Mouse (Mus musculus) bone marrow, adult 2 months (tissue): ENCODE measurements around the gene Gcsh. TPM values are rescaled to one million over a fixed set of nuclear protein-coding genes. Genes with fewer than 3 reads are reported as not detected.

Experiments used
- H3K27ac ChIP-seq: fragments of 200-500 bp; 2 replicates; pipeline ENCODE4 v1.5.1; 2012; ENCODE audit warnings: low read depth, mild to moderate bottlenecking, control low read depth, inconsistent platforms, low read length; ENCODE audit not compliant: control insufficient read depth, poor library complexity, insufficient read depth
- H3K4me1 ChIP-seq: fragments of 200-500 bp; 2 replicates; pipeline ENCODE4 v1.6.1; 2011; ENCODE audit warnings: low read length; ENCODE audit not compliant: control insufficient read depth, insufficient read depth
- H3K4me3 ChIP-seq: fragments of 200-500 bp; replicated peaks from 2 replicates; pipeline ENCODE3; 2011; ENCODE audit warnings: mild to moderate bottlenecking, low read depth, low read length, control low read depth; ENCODE audit not compliant: control insufficient read depth
- CTCF ChIP-seq: fragments of 200-500 bp; IDR thresholded peaks from 2 replicates; pipeline ENCODE4 v1.5.1; 2011; ENCODE audit warnings: low read length, control low read depth; ENCODE audit not compliant: control insufficient read depth, insufficient read depth
- POLR2A ChIP-seq: fragments of 200-500 bp; IDR thresholded peaks from 2 replicates; pipeline ENCODE4 v1.6.1; 2011; ENCODE audit warnings: low read depth, mild to moderate bottlenecking, control low read depth, low read length, borderline replicate concordance; ENCODE audit not compliant: control insufficient read depth
- WGBS: fragments of 180-500 bp; shearing (Covaris S2); methylation state at CpG from one replicate; pipeline ENCODE4 v1.1.7; 2018; 5-methylcytosine and 5-hydroxymethylcytosine counted together
- polyA plus RNA-seq: library from polyadenylated mRNA; stranded (reverse); fragments of >200 nt; gene quantifications from 2 replicates; pipeline ENCODE4 v1.2.4, GENCODE M21; 2011; ENCODE audit warnings: low replicate concordance; ENCODE audit not compliant: missing spikeins, insufficient read depth, insufficient read length

Gene Gcsh
- polyA plus RNA-seq, 1 experiment: 29.3 TPM

DNA sequence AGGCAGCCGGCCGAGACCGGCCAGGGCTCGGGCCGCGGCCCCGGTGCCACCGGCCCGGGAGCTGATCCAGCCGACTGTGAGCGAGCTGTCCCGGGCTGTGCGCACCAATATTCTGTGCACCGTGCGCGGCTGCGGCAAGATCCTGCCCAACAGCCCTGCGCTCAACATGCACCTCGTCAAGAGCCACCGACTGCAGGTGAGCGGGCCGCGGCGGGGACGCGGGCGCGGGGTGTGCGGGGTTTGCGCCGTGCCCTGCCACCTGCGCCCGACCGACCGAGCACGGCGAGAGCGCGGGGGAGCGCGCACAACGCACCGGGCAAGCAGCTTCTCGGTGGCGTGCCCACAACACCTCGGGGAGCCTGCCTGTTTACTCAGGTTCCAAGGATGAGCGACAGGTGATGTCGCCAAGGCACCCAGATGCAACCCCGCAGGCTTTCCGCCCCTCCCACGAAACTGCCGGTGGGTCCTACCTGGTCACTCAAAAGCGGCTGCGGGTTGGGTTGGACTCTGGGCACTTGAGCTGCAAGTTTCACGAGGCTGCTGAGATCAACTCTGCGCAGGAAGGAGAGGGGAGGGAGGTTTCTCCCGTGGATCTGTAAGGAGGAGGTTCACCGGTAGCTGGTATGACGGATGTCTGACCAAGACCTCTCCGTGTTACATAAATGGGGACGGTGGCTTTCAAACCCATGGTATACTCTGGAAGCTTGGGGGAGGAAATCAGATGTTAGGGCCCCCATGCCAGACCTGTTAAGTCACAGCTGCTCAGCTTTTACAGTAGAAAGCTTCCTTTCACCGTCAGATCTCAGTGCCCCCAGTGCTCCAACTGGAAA, 49.6 kb downstream of the Gcsh start:
- Histone ChIP-seq H3K27ac (peak overlapping the region; percentile 26), H3K4me1 (peaks cover 1% of the 10 kb centered on the region; the same call in 1 of the 2 replicates), H3K4me3 (peak overlapping the region; percentile 96)
- WGBS: under 1% methylated on average over 62 of the region's 62 CpGs
- TF ChIP-seq POLR2A (no peak), CTCF (no peak)

GRCm38 (mm10) chr8:116943161-116943554, 50.2 kb downstream of the Gcsh start, which contains the start of gene Atmin:
Gene Atmin, plus strand, starts transcription at chr8:116943393.
- H3K4me3 ChIP-seq: peak within 1 kb of the TSS; percentile 96
- under 1% methylated on average over 46 of the region's 46 CpGs for WGBS
- H3K4me1 ChIP-seq: peaks cover 1% of the 10 kb centered on the region; the same call in 1 of the 2 replicates
- peak within 1 kb of the TSS; percentile 26 for H3K27ac ChIP-seq
- TF ChIP-seq CTCF: peak; percentile 58
- no peak for TF ChIP-seq POLR2A

DNA sequence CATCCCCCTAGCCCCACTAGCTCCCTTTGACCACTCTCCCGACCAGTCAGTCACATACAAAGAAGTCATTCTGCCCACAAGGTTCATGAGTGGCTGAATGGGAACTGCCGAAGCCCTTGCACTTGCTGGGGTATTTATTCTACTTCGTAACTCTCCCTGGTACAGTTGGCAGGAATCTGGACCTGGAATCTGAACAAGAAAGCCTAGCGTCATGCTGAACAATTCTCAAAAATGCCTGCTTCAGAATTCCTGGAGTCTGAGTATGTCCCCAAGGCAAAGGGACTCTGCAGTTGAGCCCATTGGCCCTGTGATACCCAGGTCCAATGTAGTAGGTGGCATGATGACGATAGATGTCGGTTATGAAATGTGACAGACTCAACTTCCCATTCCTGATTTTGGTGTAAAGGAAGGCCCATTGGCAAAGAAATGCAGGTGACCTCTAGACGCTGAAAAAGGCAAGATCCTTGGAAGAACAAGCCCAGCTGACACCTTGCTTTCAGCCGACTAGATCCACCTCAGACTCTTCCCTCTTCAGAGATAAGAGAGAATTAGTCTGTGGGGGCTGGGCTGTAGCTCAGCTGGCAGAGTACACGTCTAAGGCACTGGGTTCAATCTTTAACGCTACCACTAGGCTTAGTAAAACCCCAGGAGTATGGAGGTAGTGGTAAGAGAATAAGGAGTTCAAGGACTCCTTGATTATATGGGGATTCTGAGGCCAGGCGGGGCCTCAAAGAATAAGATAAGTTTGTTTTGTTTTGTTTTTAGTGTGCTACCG, 50.9 kb downstream of the Gcsh start:
- Histone ChIP-seq H3K27ac (no peak overlapping the region), H3K4me3 (no peak overlapping the region), H3K4me1 (peaks cover 1% of the 10 kb centered on the region; the same call in 1 of the 2 replicates)
- WGBS: 58% methylated on average over 12 of the region's 12 CpGs
- no peak for TF ChIP-seq CTCF
- no peak for TF ChIP-seq POLR2A

- Histone ChIP-seq H3K4me3 (no peak overlapping the region), H3K27ac (no peak overlapping the region), H3K4me1 (no peaks in the 10 kb centered on the region)
- WGBS: 69% methylated on average over 6 of the region's 6 CpGs
- TF ChIP-seq CTCF (no peak), POLR2A (no peak)
These were observed 57.8 kb downstream of the Gcsh start for GRCm38 (mm10) chr8:116935506-116935905.

DNA sequence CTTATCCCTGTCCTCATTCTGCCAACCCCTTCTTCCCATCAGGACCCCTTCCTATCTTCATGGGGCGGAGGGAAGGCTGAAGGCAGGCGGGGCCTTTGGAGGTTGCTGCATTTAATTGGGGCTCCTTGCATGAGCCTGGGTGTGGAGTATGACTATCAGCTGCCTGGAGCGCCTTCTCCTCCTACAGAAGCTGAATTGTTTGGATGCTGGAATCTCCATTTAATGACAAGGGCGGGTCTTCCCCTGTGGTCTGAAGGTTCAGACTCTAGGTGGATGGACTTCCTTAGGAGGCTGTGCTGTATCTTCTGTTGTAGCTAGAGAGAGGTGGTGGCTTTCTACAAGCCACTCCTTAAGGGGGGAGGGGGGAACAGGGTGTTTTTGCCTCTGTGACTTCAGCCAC, 58.4 kb downstream of the Gcsh start:
- H3K27ac ChIP-seq: no peak overlapping the region
- 98% methylated on average over 4 of the region's 4 CpGs for WGBS
- TF ChIP-seq POLR2A: no peak
- TF ChIP-seq CTCF: no peak
- H3K4me3 ChIP-seq: no peak overlapping the region
- H3K4me1 ChIP-seq: no peaks in the 10 kb centered on the region

Other genes with a start within 250 kb of the Gcsh start
- gene Cmc2, start 72.1 kb downstream of the Gcsh start, polyA plus RNA-seq: 51.2 and 63.1 TPM in 2 replicates
- 18.4 and 21.8 TPM in 2 replicates for gene Cenpn, start 71.8 kb downstream of the Gcsh start, polyA plus RNA-seq
- 3.8 and 4.9 TPM in 2 replicates for gene Atmin, start 50.1 kb downstream of the Gcsh start, polyA plus RNA-seq
- gene 1700030J22Rik, start 14.6 kb downstream of the Gcsh start, polyA plus RNA-seq: 0.85 TPM in 1 of 2 replicates, not detected in the other
- not detected in 2 replicates for gene Pkd1l2, start 88.9 kb upstream of the Gcsh start, polyA plus RNA-seq
- not detected in 2 replicates for gene Bco1, start 102.3 kb upstream of the Gcsh start, polyA plus RNA-seq
- 2.9 and 3.1 TPM in 2 replicates for gene Gan, start 164.6 kb upstream of the Gcsh start, polyA plus RNA-seq